Mouse (Mus musculus) T-helper 1 cell (primary cell): ENCODE results near the gene Map3k12.

Experiments
- in situ Hi-C: fragments of 300-600 bp; cut with MboI, MseI; formaldehyde crosslinking; loops from one replicate; pipeline ENCODE4 v1.15.1; 2025; ENCODE audit warnings: high pct_unique_total_duplicates

The Map3k12 gene

GRCm38 (mm10) chr15:102503924-102504782, 12.7 kb downstream of the Map3k12 start:
- in situ Hi-C loops = no loop called here

- in situ Hi-C loops = no loop called here
These were observed 13.4 kb downstream of the Map3k12 start, which contains the start of gene Gm10337 for GRCm38 (mm10) chr15:102503447-102503846. TSS of gene Gm10337 (plus strand) at chr15:102503722.

GRCm38 (mm10) chr15:102502254-102502840, 14.5 kb downstream of the Map3k12 start:
- in situ Hi-C loops = no loop called here

GRCm38 (mm10) chr15:102501084-102501814, 15.6 kb downstream of the Map3k12 start:
- in situ Hi-C loops = no loop called here

- in situ Hi-C loops = no loop called here
These were observed 16.4 kb downstream of the Map3k12 start for GRCm38 (mm10) chr15:102500479-102500878.

DNA sequence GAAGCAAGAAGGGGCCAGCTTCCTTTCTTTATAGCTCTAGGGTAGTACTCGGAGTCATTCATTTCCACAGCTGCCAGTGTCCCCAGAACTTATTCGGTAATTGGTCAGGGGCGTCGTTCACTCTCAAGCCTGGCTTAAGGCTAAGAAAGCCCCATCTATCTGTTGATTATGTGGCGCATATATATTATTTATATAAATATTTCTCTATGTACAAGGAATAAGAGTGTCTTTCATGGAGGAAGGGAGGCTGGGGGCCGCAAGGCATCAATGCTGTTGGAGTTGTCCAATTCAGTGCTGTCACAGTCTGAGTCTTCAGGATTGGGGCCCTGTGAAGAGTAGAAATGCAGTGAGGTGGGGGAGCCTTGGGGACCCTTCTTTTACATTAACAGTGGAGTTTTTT, 17.0 kb downstream of the Map3k12 start:
- in situ Hi-C loops = no loop called here

GRCm38 (mm10) chr15:102499370-102499769, 17.5 kb downstream of the Map3k12 start:
- in situ Hi-C loops = no loop called here

GRCm38 (mm10) chr15:102498322-102498721, 18.5 kb downstream of the Map3k12 start:
- in situ Hi-C loops = no loop called here

DNA sequence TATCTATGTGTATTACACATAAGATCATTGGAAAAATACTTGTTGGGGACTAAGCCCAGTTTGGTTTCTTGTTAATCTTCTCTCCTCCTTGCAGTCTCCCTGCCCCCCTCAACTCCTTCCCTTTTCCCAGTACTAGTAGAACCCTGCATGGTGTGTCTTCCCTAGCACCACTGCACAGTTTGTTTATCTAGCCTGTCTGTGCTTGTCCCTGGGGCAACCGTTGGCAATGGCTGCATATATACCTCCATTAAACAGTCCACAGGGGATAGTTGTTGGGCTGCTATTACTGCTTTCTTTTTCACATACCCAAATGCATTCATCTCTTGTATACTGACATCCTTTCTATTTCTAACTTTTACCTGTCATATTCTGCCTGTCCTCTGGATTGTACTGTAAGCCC, 29.2 kb downstream of the Map3k12 start:
- in situ Hi-C loops = no loop called here

GRCm38 (mm10) chr15:102485853-102486252, 31.0 kb downstream of the Map3k12 start:
- in situ Hi-C loops = no loop called here

DNA sequence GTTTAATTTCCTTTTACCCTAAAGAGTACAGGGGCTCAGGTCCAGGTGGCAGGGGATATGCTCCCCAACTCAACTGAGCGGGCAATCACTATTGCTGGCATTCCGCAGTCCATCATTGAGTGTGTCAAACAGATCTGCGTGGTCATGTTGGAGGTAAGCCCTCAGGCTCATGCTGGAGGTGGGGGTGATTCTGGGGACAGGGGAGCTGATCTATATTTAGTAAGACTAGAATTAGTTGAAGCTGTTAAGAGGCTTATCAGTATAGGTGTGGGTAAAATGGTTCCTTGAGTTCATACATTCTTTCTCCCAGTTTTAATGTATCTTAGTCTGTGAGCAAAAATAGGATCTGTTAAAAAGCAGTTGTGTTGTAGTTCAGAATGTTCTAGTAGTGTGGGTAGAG, 33.7 kb downstream of the Map3k12 start:
- in situ Hi-C loops = no loop called here

DNA sequence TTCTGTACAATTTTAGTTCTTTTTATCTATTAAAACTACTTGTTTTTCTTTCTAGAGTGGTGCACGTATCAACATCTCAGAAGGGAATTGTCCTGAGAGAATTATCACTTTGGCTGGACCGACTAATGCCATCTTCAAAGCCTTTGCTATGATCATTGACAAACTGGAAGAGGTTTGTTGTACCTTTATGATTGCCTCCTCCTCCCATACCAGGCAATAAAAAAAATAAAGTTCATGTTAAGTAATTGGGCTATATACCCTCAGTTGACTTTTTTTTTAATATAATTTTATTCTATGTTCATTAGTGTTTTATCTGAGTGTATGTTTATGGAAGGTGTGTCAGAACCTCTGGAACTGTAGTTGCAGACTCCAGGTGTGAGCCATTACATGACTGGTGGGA, 42.3 kb downstream of the Map3k12 start:
- in situ Hi-C loops = loop anchor here (5.0 kb wide), 1 partner anchor 43 kb away; the partner anchor contains the start of genes Map3k12 and Tarbp2

- in situ Hi-C loops = loop anchor here (5.0 kb wide), 1 partner anchor 44 kb away; the partner anchor contains the start of genes Map3k12 and Tarbp2
These were observed 43.6 kb downstream of the Map3k12 start for GRCm38 (mm10) chr15:102473246-102473645.

DNA sequence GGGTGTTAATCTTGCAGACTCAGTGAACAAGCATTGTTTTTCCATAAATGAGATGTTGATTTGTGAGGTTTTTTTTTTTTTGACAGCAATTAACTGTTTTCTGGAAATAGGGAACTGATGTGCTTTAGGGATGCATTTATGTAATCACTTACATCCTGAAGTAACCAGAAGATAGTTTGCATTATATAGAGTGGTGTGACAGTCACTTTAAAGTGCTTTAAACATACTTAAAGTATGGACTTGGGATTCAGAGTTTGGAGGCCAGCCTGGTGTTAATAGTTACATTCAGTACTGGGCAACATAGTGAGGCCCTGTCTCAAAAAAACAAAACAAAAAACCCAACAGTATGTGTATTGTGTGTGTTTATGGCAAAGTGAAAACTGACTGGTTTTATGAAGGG, 45.1 kb downstream of the Map3k12 start:
- in situ Hi-C loops = loop anchor here (5.0 kb wide), 1 partner anchor 46 kb away; the partner anchor contains the start of genes Map3k12 and Tarbp2

DNA sequence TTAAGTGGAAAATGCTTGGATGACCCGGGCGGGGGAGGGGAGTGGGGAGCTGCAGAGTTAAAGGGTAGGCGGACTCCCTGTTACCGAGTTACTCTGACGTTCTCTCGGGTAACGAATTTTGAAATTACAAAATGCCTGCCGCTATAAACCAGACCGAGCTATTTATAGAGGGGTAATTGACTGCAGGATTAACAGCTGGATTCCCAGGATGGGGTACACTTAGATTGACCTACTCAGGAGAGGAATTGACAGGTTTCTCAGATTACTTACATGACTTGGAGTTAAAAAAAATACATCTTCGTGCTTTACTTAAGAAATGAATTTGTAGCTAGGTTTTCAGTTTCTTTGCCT, 45.6 kb downstream of the Map3k12 start:
- in situ Hi-C loops = loop anchor here (5.0 kb wide), 1 partner anchor 46 kb away; the partner anchor contains the start of genes Map3k12 and Tarbp2

DNA sequence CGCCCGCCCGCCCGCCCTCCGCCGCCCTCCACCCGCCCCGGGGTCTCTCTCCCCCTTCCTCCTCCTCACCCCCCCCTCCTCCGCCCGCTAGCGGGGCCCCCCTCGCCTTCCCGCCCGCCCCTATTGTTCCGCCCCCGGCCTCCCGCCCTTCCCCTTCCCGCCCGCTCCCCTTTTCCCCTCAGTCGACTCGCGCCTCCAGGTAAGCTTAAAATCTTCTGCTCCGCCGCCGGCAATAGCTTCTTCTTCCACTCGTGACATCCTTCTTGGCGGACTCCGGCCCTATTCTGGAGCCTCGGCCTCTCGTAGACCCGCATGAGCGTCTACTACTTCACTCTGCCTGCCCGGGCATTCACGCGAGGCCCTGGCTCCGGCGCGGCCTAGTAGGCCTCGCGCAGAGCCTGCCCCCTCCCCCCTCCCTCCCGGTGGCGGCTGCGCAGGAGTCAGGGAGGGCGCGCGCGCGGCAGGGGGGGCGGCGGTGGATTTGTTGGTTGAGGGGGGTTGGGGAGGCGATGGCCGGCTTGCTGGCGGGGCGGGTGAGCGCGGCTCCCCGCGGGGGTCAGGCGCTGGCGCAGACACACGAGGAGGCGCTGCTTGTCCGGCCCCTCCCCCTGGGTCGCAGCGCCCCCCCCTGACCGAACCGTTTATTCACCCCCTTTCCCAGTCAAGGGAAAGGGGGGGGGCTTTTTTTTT, 46.1 kb downstream of the Map3k12 start:
- in situ Hi-C loops = loop anchor here (5.0 kb wide), 1 partner anchor 47 kb away; the partner anchor contains the start of genes Map3k12 and Tarbp2

GRCm38 (mm10) chr15:102470183-102470604, 46.7 kb downstream of the Map3k12 start, which contains the start of gene Pcbp2:
TSS of gene Pcbp2 (plus strand) at chr15:102470539.
- in situ Hi-C loops = loop anchor here (5.0 kb wide), 1 partner anchor 47 kb away; the partner anchor contains the start of genes Map3k12 and Tarbp2

GRCm38 (mm10) chr15:102468675-102469370, 48.0 kb downstream of the Map3k12 start:
- in situ Hi-C loops = loop anchor here (10.0 kb wide), 1 partner anchor 474 kb away; no protein-coding TSS in a partner anchor

GRCm38 (mm10) chr15:102463666-102464065, 53.2 kb downstream of the Map3k12 start:
- in situ Hi-C loops = loop anchor here (10.0 kb wide), 1 partner anchor 469 kb away; no protein-coding TSS in a partner anchor

- in situ Hi-C loops = loop anchor here (10.0 kb wide), 1 partner anchor 467 kb away; no protein-coding TSS in a partner anchor
These were observed 55.3 kb downstream of the Map3k12 start for GRCm38 (mm10) chr15:102461430-102462075.
